In genomic region chr7:144907793-144908192, GRCm38 (mm10) we compare ENCODE assay signal across 14 mouse cellular contexts. TPM values are rescaled to one million over a fixed set of nuclear protein-coding genes. Genes with fewer than 3 reads are reported as not detected.
A peak's percentile ranks its signal among the peaks of the same experiment; 100 is the strongest.
DNase-seq lines count a peak whose midpoint lies in the region; ATAC-seq and TF ChIP-seq lines count a peak whose summit lies in the region.
"Had no signal": no experiment of that assay in that cellular context is flagged by ENCODE, and none has a peak within 500 bp of the region (broad histone marks: within the 10 kb centered on the region; RNA-seq: fewer than 3 reads in every experiment).

No protein-coding gene starts in this region.

- peak; percentile 53 for TF ChIP-seq CTCF in hindbrain, postnatal 0 days (IDR thresholded peaks at IDR 0.05; ENCODE audit: low read depth)

- H3K4me1 ChIP-seq in hindbrain, postnatal 0 days (ENCODE audit: insufficient read depth, low read length) = no peaks in the 10 kb centered on the region
- peaks cover 6% of the 10 kb centered on the region; the same call in 1 of the 2 replicates for H3K4me1 ChIP-seq in hindbrain, embryonic 12.5 days
- H3K4me1 ChIP-seq in liver, embryonic 13.5 days (replicated peaks) = peaks cover 9% of the 10 kb centered on the region

- no peak overlapping the region for H3K4me3 ChIP-seq in hindbrain, postnatal 0 days (ENCODE audit: low read length)
- H3K4me3 ChIP-seq in hindbrain, embryonic 12.5 days = no peak overlapping the region
- H3K4me3 ChIP-seq in liver, embryonic 13.5 days (replicated peaks) = no peak overlapping the region
- H3K4me3 ChIP-seq: forebrain, embryonic 13.5 days had no signal

- DNase-seq in hindbrain, postnatal 0 days (ENCODE audit: low spot score) = no peak
- peak; percentile 38 for DNase-seq in c-Kit-positive CD71-negative TER-119-negative erythroid progenitor cells, embryonic 14.5 days (ENCODE audit: low read depth)
- peak; percentile 37 for DNase-seq in liver, embryonic 13.5 days
- no peak for DNase-seq in layer of hippocampus, postnatal 14 days (ENCODE audit: low spot score in 2 of 2)
- DNase-seq in kidney, adult 11 months = no peak
- DNase-seq: cerebellum, postnatal 14 days; heart, postnatal 36 days; right cerebral cortex, postnatal 25 days had no signal

- ATAC-seq in hindbrain, postnatal 0 days = no peak
- ATAC-seq in hindbrain, embryonic 12.5 days (ENCODE audit: low FRiP score) = no peak
- peak; percentile 71 for ATAC-seq in CD4-positive, CD25-positive, alpha-beta regulatory T cell, adult 4 months
- no peak for ATAC-seq in liver, embryonic 13.5 days (ENCODE audit: low read depth)
- ATAC-seq in megakaryocyte, adult 5-6 weeks (ENCODE audit: poor library complexity, severe bottlenecking) = no peak

- H3K27me3 ChIP-seq in hindbrain, postnatal 0 days (ENCODE audit: insufficient read depth, low read length) = no peaks in the 10 kb centered on the region
- no peaks in the 10 kb centered on the region; the same call in 1 of the 2 replicates for H3K27me3 ChIP-seq in hindbrain, embryonic 12.5 days
- H3K27me3 ChIP-seq in liver, embryonic 13.5 days = peaks cover 23% of the 10 kb centered on the region

- no peaks in the 10 kb centered on the region for H3K36me3 ChIP-seq in hindbrain, postnatal 0 days (ENCODE audit: insufficient read depth, low read length)
- no peaks in the 10 kb centered on the region; the same call in 1 of the 2 replicates for H3K36me3 ChIP-seq in hindbrain, embryonic 12.5 days
- no peaks in the 10 kb centered on the region for H3K36me3 ChIP-seq in liver, embryonic 13.5 days

- no peak overlapping the region for H3K27ac ChIP-seq in hindbrain, postnatal 0 days
- H3K27ac ChIP-seq in hindbrain, embryonic 12.5 days = no peak overlapping the region
- no peak overlapping the region for H3K27ac ChIP-seq in liver, embryonic 13.5 days
- H3K27ac ChIP-seq: forebrain, embryonic 13.5 days had no signal

- no peak overlapping the region for H3K4me2 ChIP-seq in hindbrain, postnatal 0 days (ENCODE audit: low read depth, low read length)
- no peak overlapping the region for H3K4me2 ChIP-seq in hindbrain, embryonic 12.5 days (replicated peaks)
- H3K4me2 ChIP-seq in liver, embryonic 13.5 days = no peak overlapping the region

- H3K9me3 ChIP-seq in hindbrain, postnatal 0 days (ENCODE audit: low read length) = no peaks in the 10 kb centered on the region
- H3K9me3 ChIP-seq in hindbrain, embryonic 12.5 days (replicated peaks) = no peaks in the 10 kb centered on the region
- H3K9me3 ChIP-seq in liver, embryonic 13.5 days (replicated peaks) = no peaks in the 10 kb centered on the region
- H3K9me3 ChIP-seq: forebrain, embryonic 13.5 days had no signal

- 17% methylated on average over 8 of the region's 8 CpGs for WGBS in hindbrain, postnatal 0 days
- WGBS in hindbrain, embryonic 12.5 days = 18% methylated on average over 8 of the region's 8 CpGs
- WGBS in liver, embryonic 13.5 days (ENCODE audit: insufficient replicate concordance) = 7% methylated on average over 8 of the region's 8 CpGs

- H3K9ac ChIP-seq in hindbrain, postnatal 0 days (replicated peaks; ENCODE audit: low read length) = no peak overlapping the region
- no peak overlapping the region for H3K9ac ChIP-seq in hindbrain, embryonic 12.5 days
- no peak overlapping the region for H3K9ac ChIP-seq in liver, embryonic 13.5 days
- H3K9ac ChIP-seq: forebrain, embryonic 13.5 days had no signal

RNA-seq across cellular contexts. Expression of gene LTO1, which starts 7.1 kb away (rescaled TPM):
- total RNA-seq in hindbrain, postnatal 0 days (2014; rRNA removed) = 22.6 and 25.9 TPM in 2 replicates
- 19.3 and 22.4 TPM in 2 replicates for polyA plus RNA-seq in hindbrain, postnatal 0 days (2015; fragmentation: Nextera tagmentation; extraction: Ambion mirVana)
- 28.2 and 34.1 TPM in 2 replicates for polyA plus RNA-seq in hindbrain, embryonic 12.5 days (2016; fragmentation: Nextera tagmentation; extraction: Ambion mirVana)
- polyA plus RNA-seq in CD4-positive, CD25-positive, alpha-beta regulatory T cell, adult 4 months (2017; shearing (Covaris generic)) = 10 to 100 TPM; 39.4 to 48.0 TPM
- 9.6 and 11.2 TPM in 2 replicates for polyA plus RNA-seq in liver, embryonic 13.5 days (2015; fragmentation: Nextera tagmentation; extraction: Ambion mirVana)
- 10 to 100 TPM; 24.0 to 29.0 TPM for total RNA-seq in layer of hippocampus, postnatal 14 days (2021)
- 13.8 and 14.5 TPM in 2 replicates for total RNA-seq in megakaryocyte, adult 5-6 weeks (2015)
- 49.5 and 53.8 TPM in 2 replicates for total RNA-seq in megakaryocyte, adult 5-6 weeks (2017)

RNA-seq across cellular contexts. Expression of gene Fgf15, which starts 11.5 kb away (rescaled TPM):
- total RNA-seq in hindbrain, postnatal 0 days (2014; rRNA removed) = 9.9 and 11.3 TPM in 2 replicates
- polyA plus RNA-seq in hindbrain, postnatal 0 days (2015; fragmentation: Nextera tagmentation; extraction: Ambion mirVana) = 9.1 and 9.4 TPM in 2 replicates
- 62.0 and 66.7 TPM in 2 replicates for polyA plus RNA-seq in hindbrain, embryonic 12.5 days (2016; fragmentation: Nextera tagmentation; extraction: Ambion mirVana)
- polyA plus RNA-seq in CD4-positive, CD25-positive, alpha-beta regulatory T cell, adult 4 months (2017; shearing (Covaris generic)) = not detected
- polyA plus RNA-seq in liver, embryonic 13.5 days (2015; fragmentation: Nextera tagmentation; extraction: Ambion mirVana) = 0.07 and 0.14 TPM in 2 replicates
- not detected for total RNA-seq in layer of hippocampus, postnatal 14 days (2021)
- not detected in 2 replicates for total RNA-seq in megakaryocyte, adult 5-6 weeks (2015)
- total RNA-seq in megakaryocyte, adult 5-6 weeks (2017) = not detected in 2 replicates
- total RNA-seq: heart, postnatal 36 days; layer of hippocampus, postnatal 25 days had no signal
- polyA plus RNA-seq: lung, adult 2 months had no signal

RNA-seq across cellular contexts. Expression of gene Ccnd1, which starts 31.9 kb away (rescaled TPM):
- 49.7 and 67.8 TPM in 2 replicates for total RNA-seq in hindbrain, postnatal 0 days (2014; rRNA removed)
- polyA plus RNA-seq in hindbrain, postnatal 0 days (2015; fragmentation: Nextera tagmentation; extraction: Ambion mirVana) = 37.6 and 42.8 TPM in 2 replicates
- 123 and 128 TPM in 2 replicates for polyA plus RNA-seq in hindbrain, embryonic 12.5 days (2016; fragmentation: Nextera tagmentation; extraction: Ambion mirVana)
- under 1 TPM; 0.83 to 0.87 TPM for polyA plus RNA-seq in CD4-positive, CD25-positive, alpha-beta regulatory T cell, adult 4 months (2017; shearing (Covaris generic))
- 36.8 and 50.3 TPM in 2 replicates for polyA plus RNA-seq in liver, embryonic 13.5 days (2015; fragmentation: Nextera tagmentation; extraction: Ambion mirVana)
- total RNA-seq in layer of hippocampus, postnatal 14 days (2021) = 10 to 100 TPM; 29.0 to 29.6 TPM
- 8.1 and 11.1 TPM in 2 replicates for total RNA-seq in megakaryocyte, adult 5-6 weeks (2015)
- total RNA-seq in megakaryocyte, adult 5-6 weeks (2017) = 5.2 and 5.5 TPM in 2 replicates

Comparison
In these comparisons a context has a peak if more than half of its experiments do, and no peak if none do; other contexts are left out.
1. DNase-seq: peak in c-Kit-positive CD71-negative TER-119-negative erythroid progenitor cells, embryonic 14.5 days (single experiment) and liver, embryonic 13.5 days (single experiment); none in hindbrain, postnatal 0 days (single experiment), layer of hippocampus, postnatal 14 days (0 of 2) and kidney, adult 11 months (single experiment).
2. RNA of gene Ccnd1, which starts 31.9 kb away (polyA plus RNA-seq): 123 to 128 TPM in hindbrain, embryonic 12.5 days, 37.6 to 42.8 TPM in hindbrain, postnatal 0 days and 36.8 to 50.3 TPM in liver, embryonic 13.5 days; 0.83 to 0.87 TPM in CD4-positive, CD25-positive, alpha-beta regulatory T cell, adult 4 months; every median in the first group is over 10 times any median in the second.